Comparison of ENCODE assay signal across 17 mouse cellular contexts in genomic region chr11:6761876-6762628, GRCm38 (mm10).
A peak's percentile ranks its signal among the peaks of the same experiment; 100 is the strongest.
DNase-seq lines count a peak whose midpoint lies in the region; ATAC-seq lines count a peak whose summit lies in the region.
"Had no signal": no experiment of that assay in that cellular context is flagged by ENCODE, and none has a peak within 500 bp of the region (broad histone marks: within the 10 kb centered on the region; RNA-seq: fewer than 3 reads in every experiment).

No protein-coding gene starts in this region.

- H3K27ac ChIP-seq in hindbrain, embryonic 14.5 days = no peak overlapping the region
- H3K27ac ChIP-seq in hindbrain, embryonic 10.5 days = no peak overlapping the region
- H3K27ac ChIP-seq in midbrain, embryonic 16.5 days (ENCODE audit: low read length) = no peak overlapping the region
- no peak overlapping the region for H3K27ac ChIP-seq in midbrain, embryonic 14.5 days (replicated peaks; ENCODE audit: low read depth, low read length)
- peak overlapping the region; percentile 48; the same call in 1 of the 2 replicates for H3K27ac ChIP-seq in kidney, embryonic 16.5 days (ENCODE audit: low read length)
- H3K27ac ChIP-seq in neural tube, embryonic 15.5 days (replicated peaks) = 0 out of 2 replicates have a peak overlapping the region, but pooled peaks have one; percentile 25
- H3K27ac ChIP-seq: forebrain, embryonic 13.5 days; limb, embryonic 15.5 days had no signal

- no peak overlapping the region for H3K4me2 ChIP-seq in hindbrain, embryonic 14.5 days (replicated peaks)
- no peak overlapping the region for H3K4me2 ChIP-seq in midbrain, embryonic 16.5 days (ENCODE audit: low read length)
- H3K4me2 ChIP-seq in midbrain, embryonic 14.5 days (ENCODE audit: low read length) = no peak overlapping the region
- H3K4me2 ChIP-seq in kidney, embryonic 16.5 days (replicated peaks; ENCODE audit: low read depth, low read length) = no peak overlapping the region
- no peak overlapping the region for H3K4me2 ChIP-seq in neural tube, embryonic 15.5 days
- H3K4me2 ChIP-seq: forebrain, embryonic 13.5 days; heart, embryonic 11.5 days; limb, embryonic 15.5 days had no signal

- no peak overlapping the region for H3K9ac ChIP-seq in hindbrain, embryonic 14.5 days
- H3K9ac ChIP-seq in midbrain, embryonic 16.5 days (ENCODE audit: low read depth, low read length) = no peak overlapping the region
- no peak overlapping the region for H3K9ac ChIP-seq in midbrain, embryonic 14.5 days (replicated peaks; ENCODE audit: low read length)
- H3K9ac ChIP-seq in kidney, embryonic 16.5 days (replicated peaks; ENCODE audit: low read length) = no peak overlapping the region
- no peak overlapping the region for H3K9ac ChIP-seq in neural tube, embryonic 15.5 days (replicated peaks)
- H3K9ac ChIP-seq: forebrain, embryonic 13.5 days; limb, embryonic 15.5 days had no signal

- H3K27me3 ChIP-seq in hindbrain, embryonic 14.5 days (ENCODE audit: control insufficient read depth, insufficient read depth, low read length) = no peaks in the 10 kb centered on the region
- no peaks in the 10 kb centered on the region for H3K27me3 ChIP-seq in hindbrain, embryonic 10.5 days (ENCODE audit: insufficient read depth, poor library complexity, severe bottlenecking)
- H3K27me3 ChIP-seq in midbrain, embryonic 16.5 days (ENCODE audit: control insufficient read depth, insufficient read depth, low read depth, low read length) = no peaks in the 10 kb centered on the region
- H3K27me3 ChIP-seq in midbrain, embryonic 14.5 days (ENCODE audit: control insufficient read depth, insufficient read depth, low read length) = no peaks in the 10 kb centered on the region
- H3K27me3 ChIP-seq in kidney, embryonic 16.5 days (ENCODE audit: insufficient read depth, low read length) = no peaks in the 10 kb centered on the region
- H3K27me3 ChIP-seq in neural tube, embryonic 15.5 days (replicated peaks) = no peaks in the 10 kb centered on the region
- H3K27me3 ChIP-seq: forebrain, embryonic 13.5 days; limb, embryonic 15.5 days; Patski had no signal

- ATAC-seq in hindbrain, embryonic 14.5 days (ENCODE audit: low FRiP score) = peak; percentile 67
- ATAC-seq in midbrain, embryonic 16.5 days = peak; percentile 18; the same call in 1 of the 2 replicates
- ATAC-seq in midbrain, embryonic 14.5 days (ENCODE audit: low FRiP score, low TSS enrichment) = no peak
- no peak for ATAC-seq in kidney, embryonic 16.5 days (ENCODE audit: low FRiP score, low TSS enrichment)
- ATAC-seq in neural tube, embryonic 15.5 days (ENCODE audit: low FRiP score) = peak; percentile 54; the same call in 1 of the 2 replicates
- ATAC-seq: forebrain, embryonic 13.5 days; intestine, postnatal 0 days; Patski had no signal

- 50% methylated on average over 11 of the region's 11 CpGs for WGBS in hindbrain, embryonic 14.5 days
- WGBS in hindbrain, embryonic 10.5 days = 76% methylated on average over 11 of the region's 11 CpGs
- WGBS in midbrain, embryonic 16.5 days = 45% methylated on average over 11 of the region's 11 CpGs
- WGBS in midbrain, embryonic 14.5 days = 46% methylated on average over 11 of the region's 11 CpGs
- 64% methylated on average over 11 of the region's 11 CpGs for WGBS in kidney, embryonic 16.5 days
- WGBS in neural tube, embryonic 15.5 days = 37% methylated on average over 11 of the region's 11 CpGs

- H3K9me3 ChIP-seq in hindbrain, embryonic 14.5 days (ENCODE audit: control insufficient read depth, low read length) = no peaks in the 10 kb centered on the region
- no peaks in the 10 kb centered on the region for H3K9me3 ChIP-seq in hindbrain, embryonic 10.5 days
- H3K9me3 ChIP-seq in midbrain, embryonic 16.5 days (replicated peaks; ENCODE audit: control insufficient read depth, low read length, poor library complexity, severe bottlenecking) = no peaks in the 10 kb centered on the region
- no peaks in the 10 kb centered on the region for H3K9me3 ChIP-seq in midbrain, embryonic 14.5 days (ENCODE audit: control insufficient read depth, low read length)
- no peaks in the 10 kb centered on the region for H3K9me3 ChIP-seq in kidney, embryonic 16.5 days (ENCODE audit: low read length)
- H3K9me3 ChIP-seq in neural tube, embryonic 15.5 days (replicated peaks) = no peaks in the 10 kb centered on the region
- H3K9me3 ChIP-seq: forebrain, embryonic 13.5 days; limb, embryonic 15.5 days had no signal

- peaks cover 12% of the 10 kb centered on the region; the same call in 1 of the 2 replicates for H3K4me1 ChIP-seq in hindbrain, embryonic 14.5 days (replicated peaks; ENCODE audit: control insufficient read depth, insufficient read depth, low read length)
- no peaks in the 10 kb centered on the region for H3K4me1 ChIP-seq in hindbrain, embryonic 10.5 days (replicated peaks)
- H3K4me1 ChIP-seq in midbrain, embryonic 16.5 days (ENCODE audit: control insufficient read depth, insufficient read depth, low read length) = peaks cover 7% of the 10 kb centered on the region; the same call in 1 of the 2 replicates
- peaks cover 9% of the 10 kb centered on the region for H3K4me1 ChIP-seq in midbrain, embryonic 14.5 days (ENCODE audit: control insufficient read depth, insufficient read depth, low read length)
- no peaks in the 10 kb centered on the region for H3K4me1 ChIP-seq in kidney, embryonic 16.5 days (ENCODE audit: insufficient read depth, low read length)
- peaks cover 10% of the 10 kb centered on the region for H3K4me1 ChIP-seq in neural tube, embryonic 15.5 days
- H3K4me1 ChIP-seq: forebrain, embryonic 13.5 days; limb, embryonic 15.5 days had no signal

- H3K36me3 ChIP-seq in hindbrain, embryonic 14.5 days (replicated peaks; ENCODE audit: control insufficient read depth, insufficient read depth) = no peaks in the 10 kb centered on the region
- no peaks in the 10 kb centered on the region for H3K36me3 ChIP-seq in hindbrain, embryonic 10.5 days
- H3K36me3 ChIP-seq in midbrain, embryonic 16.5 days (ENCODE audit: control insufficient read depth, insufficient read depth, low read length) = no peaks in the 10 kb centered on the region
- no peaks in the 10 kb centered on the region for H3K36me3 ChIP-seq in midbrain, embryonic 14.5 days (ENCODE audit: control insufficient read depth, insufficient read depth, low read length)
- no peaks in the 10 kb centered on the region for H3K36me3 ChIP-seq in kidney, embryonic 16.5 days (ENCODE audit: insufficient read depth, low read length)
- H3K36me3 ChIP-seq in neural tube, embryonic 15.5 days = no peaks in the 10 kb centered on the region
- H3K36me3 ChIP-seq: limb, embryonic 15.5 days had no signal

- H3K4me3 ChIP-seq in hindbrain, embryonic 14.5 days (replicated peaks; ENCODE audit: low read length) = no peak overlapping the region
- no peak overlapping the region for H3K4me3 ChIP-seq in hindbrain, embryonic 10.5 days
- H3K4me3 ChIP-seq in midbrain, embryonic 16.5 days (ENCODE audit: low read depth, low read length) = no peak overlapping the region
- H3K4me3 ChIP-seq in midbrain, embryonic 14.5 days (replicated peaks; ENCODE audit: low read depth, low read length) = no peak overlapping the region
- H3K4me3 ChIP-seq in kidney, embryonic 16.5 days (ENCODE audit: low read length) = no peak overlapping the region
- no peak overlapping the region for H3K4me3 ChIP-seq in neural tube, embryonic 15.5 days (replicated peaks)
- H3K4me3 ChIP-seq: forebrain, embryonic 13.5 days; limb, embryonic 15.5 days; myocyte had no signal

- DNase-seq in hindbrain, embryonic 14.5 days (ENCODE audit: low spot score) = no peak
- DNase-seq in hindbrain, embryonic 10.5 days (ENCODE audit: low spot score) = no peak
- no peak for DNase-seq in midbrain, embryonic 14.5 days
- no peak for DNase-seq in spleen, postnatal 36 days (ENCODE audit: low spot score in 2 of 2)
- DNase-seq: adrenal gland, postnatal 25 days; cerebellum, adult 9-11 months; gastrocnemius, postnatal 36 days; lung, postnatal 10 days had no signal

Comparison
In these comparisons a context has a peak if more than half of its experiments do, and no peak if none do; other contexts are left out.
1. ATAC-seq: peak in hindbrain, embryonic 14.5 days (single experiment), midbrain, embryonic 16.5 days (single experiment) and neural tube, embryonic 15.5 days (single experiment); none in midbrain, embryonic 14.5 days (single experiment) and kidney, embryonic 16.5 days (single experiment).
2. H3K27ac ChIP-seq: peak in kidney, embryonic 16.5 days (single experiment) and neural tube, embryonic 15.5 days (single experiment); none in hindbrain, embryonic 14.5 days (single experiment), hindbrain, embryonic 10.5 days (single experiment), midbrain, embryonic 16.5 days (single experiment) and midbrain, embryonic 14.5 days (single experiment).